Mouse (Mus musculus) embryonic facial prominence, embryonic 14.5 days (tissue): ENCODE data around the gene Ogfod3. TPM values are rescaled to one million over a fixed set of nuclear protein-coding genes. Genes with fewer than 3 reads are reported as not detected.
A peak's percentile ranks its signal among the peaks of the same experiment; 100 is the strongest.

ENCODE experiments used
- ATAC-seq: fragments of 200-750 bp; cut with Nextera tagmentation; 2 replicates; pipeline ENCODE4 v1.8.0; 2017; ENCODE audit warnings: low read depth, moderate number of reproducible peaks, moderate TSS enrichment
- DNase-seq: peaks from one replicate; pipeline ENCODE4 v3.0.0-alpha.2; 2015; ENCODE audit warnings: low spot score
- H3K27ac ChIP-seq: fragments of 300-500 bp; sonication (generic); replicated peaks from 2 replicates; pipeline ENCODE4 v1.5.1; 2014; ENCODE audit warnings: low read depth, mild to moderate bottlenecking, low read length, moderate library complexity
- H3K27me3 ChIP-seq: fragments of 300-500 bp; sonication (generic); replicated peaks from 2 replicates; pipeline ENCODE4 v1.6.1; 2014; ENCODE audit warnings: low read length; ENCODE audit not compliant: control insufficient read depth, insufficient read depth
- H3K36me3 ChIP-seq: fragments of 300-500 bp; sonication (generic); 2 replicates; pipeline ENCODE4 v1.6.1; 2014; ENCODE audit warnings: low read length, mixed read lengths; ENCODE audit not compliant: control insufficient read depth, insufficient read depth
- H3K4me1 ChIP-seq: fragments of 300-500 bp; sonication (generic); 2 replicates; pipeline ENCODE4 v1.6.1; 2014; ENCODE audit warnings: antibody characterized with exemption, low read length; ENCODE audit not compliant: control insufficient read depth, insufficient read depth
- H3K4me2 ChIP-seq: fragments of 300-500 bp; sonication (generic); 2 replicates; pipeline ENCODE4 v1.6.1; 2014; ENCODE audit warnings: low read depth, mild to moderate bottlenecking, low read length, moderate library complexity, mixed read lengths
- H3K4me3 ChIP-seq: fragments of 300-500 bp; sonication (generic); 2 replicates; pipeline ENCODE4 v1.5.1; 2014; ENCODE audit warnings: low read depth, mild to moderate bottlenecking, low read length
- H3K9ac ChIP-seq: fragments of 300-500 bp; sonication (generic); 2 replicates; pipeline ENCODE4 v1.6.1; 2014; ENCODE audit warnings: low read depth, mild to moderate bottlenecking, low read length, moderate library complexity, mixed read lengths
- H3K9me3 ChIP-seq: fragments of 300-500 bp; sonication (generic); 2 replicates; pipeline ENCODE4 v1.6.1; 2016; ENCODE audit warnings: low read length; ENCODE audit not compliant: control insufficient read depth
- WGBS: fragments of 180-500 bp; shearing (Covaris S2); extraction: QIAGEN DNeasy Blood & Tissue Kit; methylation state at CpG from one replicate; pipeline ENCODE4 v1.1.7; 2014; 5-methylcytosine and 5-hydroxymethylcytosine counted together
- polyA plus RNA-seq: library from polyadenylated mRNA; unstranded; fragments of >200 nt; fragmentation: Nextera tagmentation; extraction: Ambion mirVana; gene quantifications from 2 replicates; pipeline ENCODE4 v1.2.1, GENCODE M21; 2014

Ogfod3 gene
- polyA plus RNA-seq, 1 experiment from 2014 or later = 25.4 TPM

DNA sequence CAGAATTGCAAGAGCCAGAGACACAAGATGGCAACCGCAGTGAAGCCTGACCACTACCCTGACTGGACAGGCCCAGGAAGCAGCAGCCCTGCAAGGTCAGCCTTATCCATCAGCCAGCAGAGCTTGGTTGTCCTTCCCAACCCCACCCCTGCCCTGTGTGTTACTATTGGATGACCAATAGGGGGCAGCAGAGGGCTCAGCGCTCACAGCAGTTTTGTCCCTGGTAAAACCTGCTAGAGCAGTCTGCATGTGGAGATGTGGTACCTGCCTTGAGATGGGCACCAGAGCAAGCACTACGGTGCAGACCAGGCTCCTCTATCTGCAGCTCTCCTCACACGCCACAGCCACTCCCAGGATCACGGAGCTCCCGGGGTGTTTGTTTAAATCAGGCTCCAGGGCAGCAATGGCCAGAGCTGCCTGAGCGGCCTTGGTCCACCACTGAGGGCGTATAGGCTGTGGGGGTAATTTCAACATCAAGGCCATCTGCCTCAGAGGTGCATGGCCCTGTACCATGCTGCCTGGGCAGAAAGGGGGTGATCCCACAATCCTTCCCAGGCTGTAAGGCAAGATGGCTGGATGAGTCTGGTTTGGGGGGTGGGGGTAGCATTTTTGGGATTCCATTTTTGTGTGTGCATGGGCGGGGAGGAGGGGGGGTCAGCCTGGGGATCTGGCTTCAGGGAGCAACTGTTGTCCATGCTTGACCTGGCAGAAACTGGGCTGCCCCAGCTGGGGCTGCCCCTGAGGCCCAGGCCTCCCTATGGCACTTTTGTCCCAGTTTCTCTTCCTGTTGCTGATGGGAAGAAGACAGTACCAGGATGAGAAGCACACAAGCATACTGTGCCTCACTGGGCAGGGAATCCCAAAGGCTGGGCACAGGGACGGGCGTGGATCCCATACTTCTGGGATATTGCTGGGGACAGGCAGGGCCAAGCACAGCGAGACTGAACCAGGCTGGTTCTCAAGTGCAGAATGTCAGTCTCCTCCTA lies 27.9 kb downstream of the Ogfod3 start:
- Histone ChIP-seq H3K27me3 (no peaks in the 10 kb centered on the region), H3K36me3 (no peaks in the 10 kb centered on the region), H3K4me1 (no peaks in the 10 kb centered on the region), H3K4me2 (no peak overlapping the region), H3K27ac (no peak overlapping the region), H3K4me3 (no peak overlapping the region), H3K9me3 (no peaks in the 10 kb centered on the region), H3K9ac (peak overlapping the region; percentile 5; the same call in 1 of the 2 replicates)
- WGBS = 55% methylated on average over 12 of the region's 12 CpGs
- peak; percentile 65 for DNase-seq
- peak; percentile 36 for ATAC-seq

DNA sequence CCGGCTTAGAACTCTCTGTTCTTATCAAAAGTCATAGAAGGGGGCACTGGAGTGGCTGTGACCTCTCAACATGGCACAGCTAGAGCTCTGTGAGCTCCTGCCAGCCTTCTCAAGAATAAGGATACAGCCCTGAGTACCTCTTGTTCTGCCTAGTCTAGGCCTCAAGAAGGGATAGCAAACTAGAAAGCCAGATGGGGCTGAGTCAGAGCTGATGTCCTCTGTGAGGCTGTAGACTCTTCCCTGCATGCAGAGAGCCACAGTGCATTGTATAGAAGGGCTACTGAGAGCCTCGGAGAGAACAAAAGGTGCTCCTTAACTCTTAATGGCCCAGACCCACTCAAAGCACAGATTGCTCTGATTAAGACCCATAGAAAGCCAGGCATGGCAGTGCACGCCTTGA lies 30.3 kb downstream of the Ogfod3 start:
- no peak for ATAC-seq
- Histone ChIP-seq H3K27me3 (no peaks in the 10 kb centered on the region), H3K27ac (no peak overlapping the region), H3K9me3 (no peaks in the 10 kb centered on the region), H3K4me2 (no peak overlapping the region), H3K9ac (no peak overlapping the region), H3K4me1 (no peaks in the 10 kb centered on the region), H3K4me3 (no peak overlapping the region), H3K36me3 (no peaks in the 10 kb centered on the region)
- 50% methylated on average over 3 of the region's 3 CpGs for WGBS
- DNase-seq = no peak

DNA sequence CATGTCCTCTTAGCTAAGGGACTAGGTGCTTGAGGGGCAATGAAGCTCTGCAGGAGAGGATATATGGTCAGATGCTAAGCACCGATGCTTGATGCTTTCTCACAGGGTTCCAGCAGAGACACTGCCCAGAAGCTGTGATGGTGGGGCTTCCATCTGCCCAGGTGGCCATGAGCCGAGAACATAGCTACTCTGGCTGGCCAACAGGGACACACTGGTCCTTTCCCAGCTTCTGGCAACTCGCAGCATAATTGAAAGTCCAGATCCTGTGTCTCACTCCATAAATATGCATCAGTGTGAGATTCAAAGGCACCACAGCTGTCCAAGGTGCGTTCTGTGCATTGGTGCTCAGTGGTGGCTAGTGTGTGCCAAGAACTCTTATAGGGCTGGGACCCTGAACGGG lies 31.3 kb downstream of the Ogfod3 start:
- Histone ChIP-seq H3K9me3 (no peaks in the 10 kb centered on the region), H3K4me1 (no peaks in the 10 kb centered on the region), H3K36me3 (no peaks in the 10 kb centered on the region), H3K4me3 (no peak overlapping the region), H3K27me3 (no peaks in the 10 kb centered on the region), H3K9ac (no peak overlapping the region), H3K4me2 (no peak overlapping the region), H3K27ac (no peak overlapping the region)
- no peak for DNase-seq
- no peak for ATAC-seq
- WGBS = 72% methylated on average over 5 of the region's 5 CpGs

DNA sequence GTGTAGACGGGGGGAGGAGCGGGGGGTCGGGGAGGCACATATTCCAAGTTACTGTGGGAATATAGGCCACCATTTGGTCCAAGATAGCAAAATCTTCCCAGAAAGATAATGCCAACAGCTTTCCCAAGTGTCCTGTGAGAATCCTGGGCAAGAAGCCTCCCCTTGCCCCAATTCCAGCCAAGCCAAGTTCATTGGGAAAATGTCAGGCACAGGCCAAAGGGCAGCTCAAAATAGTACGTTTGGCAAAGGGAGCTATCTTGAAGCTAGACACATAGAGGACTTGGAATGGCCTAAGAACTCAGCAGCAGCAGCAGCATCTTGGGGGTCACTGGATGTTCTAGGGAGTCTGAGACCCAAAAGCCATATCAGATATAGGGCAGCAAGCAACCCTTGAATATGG lies 40.8 kb downstream of the Ogfod3 start:
- Histone ChIP-seq H3K4me2 (no peak overlapping the region), H3K9me3 (no peaks in the 10 kb centered on the region), H3K4me1 (no peaks in the 10 kb centered on the region), H3K27me3 (no peaks in the 10 kb centered on the region), H3K4me3 (no peak overlapping the region), H3K36me3 (no peaks in the 10 kb centered on the region), H3K9ac (no peak overlapping the region), H3K27ac (no peak overlapping the region)
- WGBS = 85% methylated on average over 4 of the region's 4 CpGs
- ATAC-seq (no peak), DNase-seq (no peak)

DNA sequence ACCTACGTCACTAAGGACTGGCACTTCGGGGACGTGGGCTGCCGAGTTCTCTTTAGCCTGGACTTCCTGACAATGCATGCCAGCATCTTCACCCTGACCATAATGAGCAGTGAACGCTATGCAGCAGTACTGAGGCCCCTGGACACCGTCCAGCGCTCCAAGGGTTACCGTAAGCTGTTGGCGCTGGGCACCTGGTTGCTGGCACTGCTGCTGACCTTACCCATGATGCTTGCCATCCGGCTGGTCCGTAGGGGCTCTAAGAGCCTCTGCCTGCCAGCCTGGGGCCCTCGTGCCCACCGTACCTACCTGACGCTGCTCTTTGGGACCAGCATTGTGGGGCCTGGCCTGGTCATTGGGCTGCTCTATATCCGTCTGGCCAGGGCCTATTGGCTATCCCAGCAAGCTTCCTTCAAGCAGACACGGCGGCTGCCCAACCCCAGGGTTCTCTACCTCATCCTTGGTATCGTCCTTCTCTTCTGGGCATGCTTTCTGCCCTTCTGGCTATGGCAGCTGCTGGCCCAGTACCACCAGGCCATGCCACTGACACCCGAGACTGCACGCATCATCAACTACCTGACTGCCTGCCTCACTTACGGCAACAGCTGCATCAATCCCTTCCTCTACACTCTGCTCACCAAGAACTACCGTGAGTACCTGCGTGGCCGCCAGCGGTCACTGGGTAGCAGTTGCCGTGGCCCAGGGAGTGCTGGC lies 43.7 kb downstream of the Ogfod3 start:
- Histone ChIP-seq H3K36me3 (no peaks in the 10 kb centered on the region), H3K4me3 (no peak overlapping the region), H3K9me3 (no peaks in the 10 kb centered on the region), H3K27ac (no peak overlapping the region), H3K27me3 (peaks cover 24% of the 10 kb centered on the region), H3K4me1 (peaks cover 8% of the 10 kb centered on the region; the same call in 1 of the 2 replicates), H3K4me2 (no peak overlapping the region), H3K9ac (no peak overlapping the region)
- WGBS = 88% methylated on average over 23 of the region's 26 CpGs
- DNase-seq (no peak), ATAC-seq (no peak)

DNA sequence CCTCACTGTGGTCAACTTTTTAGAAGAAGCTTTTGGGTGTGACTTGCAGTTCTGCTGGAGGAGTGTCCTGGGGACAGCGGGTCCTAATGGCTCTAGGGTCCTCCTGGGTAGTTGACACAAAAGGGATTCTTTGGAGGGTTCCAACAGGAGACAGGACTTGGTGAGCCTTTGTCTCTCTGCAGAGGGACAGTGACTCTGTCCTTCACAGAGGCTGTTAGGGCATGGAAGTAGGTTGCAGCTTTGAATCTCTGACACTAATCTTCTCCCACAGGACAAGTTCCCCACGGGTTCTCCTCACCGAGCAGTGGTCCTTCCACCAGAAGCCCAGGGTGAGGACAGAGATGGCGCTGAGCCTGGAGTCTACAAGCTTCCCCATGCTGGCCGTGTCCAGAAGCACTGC lies 44.5 kb downstream of the Ogfod3 start, which contains the start of gene Uts2r:
TSS of gene Uts2r (plus strand) at position 301 of the 400 bp plus-strand sequence.
- WGBS = 90% methylated on average over 5 of the region's 5 CpGs
- ATAC-seq (no peak), DNase-seq (no peak)
- no peaks in the 10 kb centered on the region for H3K9me3 ChIP-seq
- no peak within 1 kb of the TSS for H3K4me3 ChIP-seq
- H3K27me3 ChIP-seq = peaks cover 32% of the 10 kb centered on the region
- H3K4me2 ChIP-seq = no peak within 1 kb of the TSS
- H3K36me3 ChIP-seq = no peaks in the 10 kb centered on the region
- H3K27ac ChIP-seq = no peak within 1 kb of the TSS
- H3K4me1 ChIP-seq = peaks cover 8% of the 10 kb centered on the region; the same call in 1 of the 2 replicates
- no peak within 1 kb of the TSS for H3K9ac ChIP-seq

DNA sequence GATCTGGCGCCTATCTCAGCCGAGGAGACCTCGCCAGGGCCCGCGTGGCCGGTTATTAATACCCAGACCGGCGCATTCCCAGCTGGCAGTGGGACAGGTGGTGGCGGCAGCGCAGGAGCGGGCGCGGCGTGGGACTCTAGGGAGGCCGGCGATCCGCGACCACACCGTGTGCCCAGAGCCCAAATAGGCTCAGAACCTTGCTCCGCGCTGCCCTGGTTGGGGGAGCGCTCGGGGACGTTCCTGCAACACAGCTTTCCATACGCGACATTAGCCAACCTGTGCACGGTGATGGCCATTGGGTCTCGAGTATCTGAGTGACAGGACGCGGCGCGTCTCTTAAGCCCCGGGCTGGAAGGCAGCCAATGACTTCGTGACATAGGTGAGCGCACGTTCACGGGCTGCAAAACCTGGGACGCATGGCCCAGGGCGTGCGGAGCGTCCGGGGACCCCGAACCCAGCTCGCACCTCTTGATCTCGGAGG lies 48.1 kb downstream of the Ogfod3 start:
- peak overlapping the region; percentile 51 for H3K9ac ChIP-seq

DNA sequence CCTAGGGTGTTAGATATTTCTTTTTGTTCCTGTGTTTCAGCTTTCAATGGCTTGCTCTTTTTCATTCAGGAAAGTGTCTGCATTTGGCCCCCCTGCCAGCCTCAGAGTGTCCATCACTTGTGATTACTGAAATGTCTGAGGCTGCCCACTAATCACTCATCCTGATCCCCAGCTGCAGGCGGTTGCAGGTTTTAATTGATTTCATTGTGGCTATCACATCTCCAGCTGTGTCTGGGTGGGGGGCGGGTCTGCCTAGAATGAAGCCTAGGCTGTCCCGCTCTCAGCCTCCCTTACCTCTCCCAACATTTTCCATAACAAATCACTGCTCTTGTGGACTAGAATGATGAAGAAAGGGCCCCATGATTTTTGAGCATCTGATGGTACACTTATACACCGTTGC lies 50.3 kb downstream of the Ogfod3 start:
- H3K4me2 ChIP-seq = no peak overlapping the region
- H3K36me3 ChIP-seq = no peaks in the 10 kb centered on the region
- peaks cover 8% of the 10 kb centered on the region; the same call in 1 of the 2 replicates for H3K4me1 ChIP-seq
- no peak overlapping the region for H3K9ac ChIP-seq
- H3K27ac ChIP-seq = no peak overlapping the region
- DNase-seq (no peak), ATAC-seq (no peak)
- peaks cover 36% of the 10 kb centered on the region for H3K27me3 ChIP-seq
- H3K4me3 ChIP-seq = no peak overlapping the region
- no peaks in the 10 kb centered on the region for H3K9me3 ChIP-seq
- WGBS = 25% methylated on average over 4 of the region's 4 CpGs

More for the DNA sequence above, 48.1 kb downstream of the Ogfod3 start:
- H3K9me3 ChIP-seq = no peaks in the 10 kb centered on the region
- peak overlapping the region; percentile 71 for H3K4me2 ChIP-seq
- peak overlapping the region; percentile 40 for H3K4me3 ChIP-seq
- H3K27ac ChIP-seq = no peak overlapping the region
- H3K27me3 ChIP-seq = peaks cover 36% of the 10 kb centered on the region
- peak; percentile 28 for DNase-seq
- peak; percentile 53 for ATAC-seq
- H3K36me3 ChIP-seq = no peaks in the 10 kb centered on the region
- WGBS = 0% methylated on average over 11 of the region's 45 CpGs
- peaks cover 8% of the 10 kb centered on the region; the same call in 1 of the 2 replicates for H3K4me1 ChIP-seq
